Mouse (Mus musculus) MEL (cell line): Measurements from ENCODE around the gene Tm4sf5. TPM values are rescaled to one million over a fixed set of nuclear protein-coding genes. Genes with fewer than 3 reads are reported as not detected.

Source experiments
- polyA plus RNA-seq, 2 experiments: library from polyadenylated mRNA; stranded (reverse) in 1 of 2; unstranded in 1 of 2; fragments of >175 nt in 1 of 2; fragments of >200 nt in 1 of 2; gene quantifications; 2 replicates each; pipeline versions ENCODE4 v1.2.1 to v1.2.4; 2012; ENCODE audit warnings: low replicate concordance in 2 of 2, low read depth in 1 of 2; ENCODE audit not compliant: insufficient read length in 2 of 2, insufficient read depth in 1 of 2, missing spikeins in 1 of 2
- total RNA-seq: library from RNA; depleted of rRNA; stranded (reverse); fragments of 300-350 nt; gene quantifications from 2 replicates; pipeline ENCODE4 v1.2.3, GENCODE M21; 2012; rRNA removed

Gene Tm4sf5
- total and polyA plus RNA-seq, 3 experiments = 0.21 to 0.27 TPM; not detected in 1

Other genes starting within 250 kb of the Tm4sf5 start
- not detected in 2 replicates for gene Alox12, start 249.9 kb upstream of the Tm4sf5 start, total RNA-seq
- under 1 TPM in 1 of 2 experiments, not detected in 1; 0.03 TPM for gene Alox12, start 249.9 kb upstream of the Tm4sf5 start, polyA plus RNA-seq
- gene Alox12e, start 182.6 kb upstream of the Tm4sf5 start, total RNA-seq = not detected in 2 replicates
- not detected for gene Alox12e, start 182.6 kb upstream of the Tm4sf5 start, polyA plus RNA-seq
- gene Alox15, start 153.2 kb upstream of the Tm4sf5 start, total RNA-seq = not detected in 2 replicates
- gene Alox15, start 153.2 kb upstream of the Tm4sf5 start, polyA plus RNA-seq = not detected
- gene Pelp1, start 95.2 kb upstream of the Tm4sf5 start, total RNA-seq = 46.4 and 50.6 TPM in 2 replicates
- gene Pelp1, start 95.2 kb upstream of the Tm4sf5 start, polyA plus RNA-seq = 10 to 100 TPM in 1 of 2 experiments, not detected in 1; 70.1 TPM
- 200 and 241 TPM in 2 replicates for gene Arrb2, start 72.6 kb upstream of the Tm4sf5 start, total RNA-seq
- gene Arrb2, start 72.6 kb upstream of the Tm4sf5 start, polyA plus RNA-seq = 100 to 1,000 TPM in 1 of 2 experiments, not detected in 1; 272 TPM
- 43.0 and 43.3 TPM in 2 replicates for gene Med11, start 53.3 kb upstream of the Tm4sf5 start, total RNA-seq
- 10 to 100 TPM in 1 of 2 experiments, not detected in 1; 40.0 TPM for gene Med11, start 53.3 kb upstream of the Tm4sf5 start, polyA plus RNA-seq
- gene Zmynd15, start 45.8 kb upstream of the Tm4sf5 start, total RNA-seq = not detected in 2 replicates
- gene Zmynd15, start 45.8 kb upstream of the Tm4sf5 start, polyA plus RNA-seq = under 1 TPM in 1 of 2 experiments, not detected in 1; 0.14 TPM
- gene Cxcl16, start 45.3 kb upstream of the Tm4sf5 start, total RNA-seq = not detected in 2 replicates
- gene Cxcl16, start 45.3 kb upstream of the Tm4sf5 start, polyA plus RNA-seq = not detected
- gene Vmo1, start 9.4 kb downstream of the Tm4sf5 start, total RNA-seq = not detected in 2 replicates
- gene Vmo1, start 9.4 kb downstream of the Tm4sf5 start, polyA plus RNA-seq = not detected
- not detected in 2 replicates for gene Gltpd2, start 14.0 kb downstream of the Tm4sf5 start, total RNA-seq
- under 1 TPM in 1 of 2 experiments, not detected in 1; 0.06 TPM for gene Gltpd2, start 14.0 kb downstream of the Tm4sf5 start, polyA plus RNA-seq
- 602 and 671 TPM in 2 replicates for gene Psmb6, start 20.1 kb downstream of the Tm4sf5 start, total RNA-seq
- gene Psmb6, start 20.1 kb downstream of the Tm4sf5 start, polyA plus RNA-seq = 100 to 1,000 TPM in 1 of 2 experiments, not detected in 1; 462 TPM
- not detected in 2 replicates for gene Gm40193, start 27.7 kb downstream of the Tm4sf5 start, total RNA-seq
- gene Gm40193, start 27.7 kb downstream of the Tm4sf5 start, polyA plus RNA-seq = not detected
- 0.07 and 0.15 TPM in 2 replicates for gene Pld2, start 34.8 kb downstream of the Tm4sf5 start, total RNA-seq
- gene Pld2, start 34.8 kb downstream of the Tm4sf5 start, polyA plus RNA-seq = under 1 TPM in 1 of 2 experiments, not detected in 1; 0.39 TPM
- gene Mink1, start 57.6 kb downstream of the Tm4sf5 start, total RNA-seq = 25.0 and 33.8 TPM in 2 replicates
- gene Mink1, start 57.6 kb downstream of the Tm4sf5 start, polyA plus RNA-seq = 100 to 1,000 TPM in 1 of 2 experiments, 10 to 100 TPM in 1; 57.3 to 230 TPM
- gene 4930544D05Rik, start 110.6 kb downstream of the Tm4sf5 start, total RNA-seq = not detected in 2 replicates
- under 1 TPM in 1 of 2 experiments, not detected in 1; 0.10 TPM for gene 4930544D05Rik, start 110.6 kb downstream of the Tm4sf5 start, polyA plus RNA-seq
- gene Chrne, start 114.0 kb downstream of the Tm4sf5 start, total RNA-seq = 0.54 TPM in 1 of 2 replicates, not detected in the other
- under 1 TPM in 1 of 2 experiments, not detected in 1; 0.33 TPM for gene Chrne, start 114.0 kb downstream of the Tm4sf5 start, polyA plus RNA-seq
- gene Gp1ba, start 133.9 kb downstream of the Tm4sf5 start, total RNA-seq = 0.98 and 1.6 TPM in 2 replicates
- 1 to 10 TPM in 1 of 2 experiments, not detected in 1; 5.0 TPM for gene Gp1ba, start 133.9 kb downstream of the Tm4sf5 start, polyA plus RNA-seq
- gene Rnf167, start 142.0 kb downstream of the Tm4sf5 start, total RNA-seq = 30.4 and 31.4 TPM in 2 replicates
- 10 to 100 TPM in 1 of 2 experiments, not detected in 1; 44.4 TPM for gene Rnf167, start 142.0 kb downstream of the Tm4sf5 start, polyA plus RNA-seq
- gene Slc25a11, start 142.2 kb downstream of the Tm4sf5 start, total RNA-seq = 96.3 and 104 TPM in 2 replicates
- 100 to 1,000 TPM; 114 to 145 TPM for gene Slc25a11, start 142.2 kb downstream of the Tm4sf5 start, polyA plus RNA-seq
- 1,332 and 1,356 TPM in 2 replicates for gene Pfn1, start 149.4 kb downstream of the Tm4sf5 start, total RNA-seq
- gene Pfn1, start 149.4 kb downstream of the Tm4sf5 start, polyA plus RNA-seq = 1,000 to 10,000 TPM; 2,392 to 5,980 TPM
- gene Eno3, start 152.0 kb downstream of the Tm4sf5 start, total RNA-seq = 12.9 and 14.2 TPM in 2 replicates
- gene Eno3, start 152.0 kb downstream of the Tm4sf5 start, polyA plus RNA-seq = 10 to 100 TPM in 1 of 2 experiments, not detected in 1; 16.8 TPM
- 76.4 and 81.0 TPM in 2 replicates for gene Spag7, start 164.2 kb downstream of the Tm4sf5 start, total RNA-seq
- gene Spag7, start 164.2 kb downstream of the Tm4sf5 start, polyA plus RNA-seq = 10 to 100 TPM in 1 of 2 experiments, not detected in 1; 99.6 TPM
- 1.9 and 2.8 TPM in 2 replicates for gene Camta2, start 182.9 kb downstream of the Tm4sf5 start, total RNA-seq
- 10 to 100 TPM in 1 of 2 experiments, not detected in 1; 15.0 TPM for gene Camta2, start 182.9 kb downstream of the Tm4sf5 start, polyA plus RNA-seq
- gene Inca1, start 194.9 kb downstream of the Tm4sf5 start, total RNA-seq = 0.35 and 0.46 TPM in 2 replicates
- 1 to 10 TPM in 1 of 2 experiments, not detected in 1; 2.2 TPM for gene Inca1, start 194.9 kb downstream of the Tm4sf5 start, polyA plus RNA-seq
- 19.8 and 20.3 TPM in 2 replicates for gene Kif1c, start 195.3 kb downstream of the Tm4sf5 start, total RNA-seq
- 10 to 100 TPM in 1 of 2 experiments, not detected in 1; 21.7 TPM for gene Kif1c, start 195.3 kb downstream of the Tm4sf5 start, polyA plus RNA-seq